Mouse (Mus musculus) thymus, postnatal 0 days (tissue): ENCODE results near the gene Ppp1r14b. TPM values are rescaled to one million over a fixed set of nuclear protein-coding genes. Genes with fewer than 3 reads are reported as not detected.

ENCODE experiments used
- DNase-seq: peaks from one replicate; pipeline ENCODE4 v3.0.0-alpha.2; 2015; ENCODE audit warnings: low spot score
- polyA plus RNA-seq: library from polyadenylated mRNA; unstranded; fragments of >200 nt; fragmentation: Nextera tagmentation; extraction: Ambion mirVana; gene quantifications from 2 replicates; pipeline ENCODE4 v1.2.1, GENCODE M21; 2015

Ppp1r14b gene
- polyA plus RNA-seq, 1 experiment from 2014 or later = 421 TPM

GRCm38 (mm10) chr19:6942764-6943163, 32.0 kb upstream of the Ppp1r14b start:
- DNase-seq = no peak

GRCm38 (mm10) chr19:6943709-6944108, 31.1 kb upstream of the Ppp1r14b start:
- no peak for DNase-seq

- no peak for DNase-seq
Observed at GRCm38 (mm10) chr19:6947742-6948141, 27.0 kb upstream of the Ppp1r14b start.

GRCm38 (mm10) chr19:6948186-6948585, 26.6 kb upstream of the Ppp1r14b start:
- no peak for DNase-seq

GRCm38 (mm10) chr19:6949532-6949931, 25.2 kb upstream of the Ppp1r14b start:
- no peak for DNase-seq

GRCm38 (mm10) chr19:6949951-6950350, 24.8 kb upstream of the Ppp1r14b start:
- DNase-seq = no peak

GRCm38 (mm10) chr19:6950613-6951153, 24.1 kb upstream of the Ppp1r14b start:
- DNase-seq = peak; percentile 61

GRCm38 (mm10) chr19:6951381-6951968, 23.3 kb upstream of the Ppp1r14b start:
- DNase-seq = peak; percentile 80

- DNase-seq = peak; percentile 31
Observed at GRCm38 (mm10) chr19:6951994-6952711, 22.6 kb upstream of the Ppp1r14b start.

- peak; percentile 42 for DNase-seq
Observed at GRCm38 (mm10) chr19:6952712-6953037, 22.1 kb upstream of the Ppp1r14b start.

GRCm38 (mm10) chr19:6954046-6954445, 20.7 kb upstream of the Ppp1r14b start:
- peak; percentile 15 for DNase-seq

- DNase-seq = no peak
Observed at GRCm38 (mm10) chr19:6955424-6955823, 19.3 kb upstream of the Ppp1r14b start.

- no peak for DNase-seq
Observed at GRCm38 (mm10) chr19:6956461-6956860, 18.3 kb upstream of the Ppp1r14b start.

GRCm38 (mm10) chr19:6968491-6969271, 6.1 kb upstream of the Ppp1r14b start:
- peak; percentile 29 for DNase-seq

- no peak for DNase-seq
Observed at GRCm38 (mm10) chr19:6969291-6969664, 5.5 kb upstream of the Ppp1r14b start.

GRCm38 (mm10) chr19:6969665-6970381, 4.9 kb upstream of the Ppp1r14b start:
- DNase-seq = peak; percentile 77

GRCm38 (mm10) chr19:6970460-6971085, 4.2 kb upstream of the Ppp1r14b start:
- DNase-seq = no peak

- no peak for DNase-seq
Observed at GRCm38 (mm10) chr19:6971644-6972043, 3.1 kb upstream of the Ppp1r14b start.

- no peak for DNase-seq
Observed at GRCm38 (mm10) chr19:6972247-6972917, 2.4 kb upstream of the Ppp1r14b start.

GRCm38 (mm10) chr19:6973581-6974190, 1.1 kb upstream of the Ppp1r14b start:
- no peak for DNase-seq
